Mouse (Mus musculus): Measurements from ENCODE around the gene Mapk8ip3. TPM values are rescaled to one million over a fixed set of nuclear protein-coding genes. Genes with fewer than 3 reads are reported as not detected.

Mapk8ip3 gene
- polyA plus RNA-seq (2012; rRNA removed) = 223 and 233 TPM in 2 replicates

DNA sequence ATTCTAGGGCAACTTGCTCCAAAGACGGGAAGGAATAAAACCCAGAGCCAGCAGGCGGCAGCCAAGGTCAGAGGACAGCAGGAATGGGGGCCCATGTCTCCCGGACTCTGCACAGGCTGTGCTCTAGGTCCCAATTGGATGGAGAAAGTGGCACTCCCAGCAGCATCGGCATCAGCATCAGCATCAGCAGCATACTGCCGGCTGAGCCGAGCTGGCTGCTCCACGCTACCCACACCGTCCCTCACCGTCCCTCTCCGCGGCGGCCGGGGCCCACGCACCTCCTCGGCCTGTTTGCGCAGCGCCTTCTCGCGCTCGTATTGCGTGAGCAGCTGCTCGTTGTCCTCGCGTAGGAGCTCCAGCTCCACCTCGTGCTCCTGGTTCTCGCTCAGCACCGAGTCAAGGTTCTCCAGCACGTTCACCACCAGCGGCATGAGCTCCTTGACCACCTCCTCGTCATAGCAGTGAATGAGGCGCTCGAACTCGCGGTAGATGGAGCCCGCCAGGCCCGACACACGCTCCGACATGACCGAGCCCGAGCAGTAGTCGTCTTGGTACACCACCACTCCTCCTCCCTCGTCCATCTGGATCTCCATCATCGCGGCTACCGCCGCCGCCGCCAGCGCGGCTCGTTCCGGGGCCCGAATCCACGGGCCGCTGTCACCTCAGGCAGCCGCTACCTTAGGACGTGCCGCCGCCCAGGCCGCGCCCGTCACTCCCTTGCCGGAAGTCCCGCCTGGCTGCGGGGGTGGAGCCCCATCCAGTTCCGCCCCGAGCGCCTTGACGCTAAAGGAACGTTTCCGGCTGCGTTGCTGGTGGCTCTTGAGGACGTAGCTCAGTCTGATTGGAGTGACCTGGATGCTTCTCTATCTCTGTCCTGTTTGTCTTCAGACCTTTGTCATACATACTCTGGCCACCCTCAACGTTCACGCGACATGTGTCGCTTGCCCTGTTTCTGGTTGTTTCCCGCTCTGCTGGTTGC lies at the start of gene Mapk8ip3:
Mapk8ip3 (minus strand) TSS at position 719 of the 979 bp plus-strand sequence.

GRCm38 (mm10) chr17:24960135-24960851 lies 23.5 kb upstream of the Mapk8ip3 start, which contains the start of gene Jpt2:
TSS of gene Jpt2 (minus strand) at chr17:24960689.

DNA sequence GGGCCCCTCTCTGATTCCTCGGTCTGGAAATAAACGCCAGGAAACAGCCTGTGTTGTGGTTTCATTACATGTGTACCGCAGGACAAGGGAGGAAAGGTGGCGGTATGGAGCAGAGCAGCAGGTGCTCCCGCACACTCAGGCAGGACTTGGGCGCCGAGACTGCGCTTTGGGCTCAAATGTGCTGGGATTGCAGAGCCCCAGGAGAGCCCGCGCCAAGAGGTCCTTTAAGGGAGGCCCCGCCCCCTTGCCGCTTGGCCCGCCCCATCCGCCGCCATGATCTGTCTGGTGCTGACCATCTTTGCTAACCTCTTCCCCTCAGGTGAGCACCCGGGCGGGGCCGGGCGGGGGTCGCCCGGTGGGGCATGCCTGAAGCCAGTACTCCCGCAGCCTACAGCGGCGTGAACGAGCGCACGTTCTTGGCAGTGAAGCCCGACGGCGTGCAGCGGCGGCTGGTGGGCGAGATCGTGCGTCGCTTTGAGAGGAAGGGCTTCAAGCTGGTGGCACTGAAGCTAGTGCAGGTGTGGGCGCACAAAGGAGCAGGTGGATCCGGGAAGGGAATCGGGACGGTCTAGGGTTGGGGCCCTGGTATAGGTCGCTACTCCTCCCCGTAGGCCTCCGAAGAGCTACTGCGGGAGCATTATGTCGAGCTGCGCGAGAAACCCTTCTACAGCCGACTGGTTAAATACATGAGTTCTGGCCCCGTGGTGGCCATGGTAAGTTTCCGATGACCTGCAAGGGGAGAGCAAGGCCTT lies 40.4 kb downstream of the Mapk8ip3 start, which contains the start of gene Nme3:
Nme3 (plus strand) TSS at position 260 of the 752 bp plus-strand sequence.

GRCm38 (mm10) chr17:24894995-24895547 lies 41.7 kb downstream of the Mapk8ip3 start, which contains the start of the genes Eme2 and Mrps34:
TSS of gene Eme2 (minus strand) at chr17:24895087.
TSS of gene Mrps34 (plus strand) at chr17:24895116.

GRCm38 (mm10) chr17:24886134-24886931 lies 50.4 kb downstream of the Mapk8ip3 start, which contains the start of the genes Nubp2 and Spsb3:
TSS of gene Nubp2 (minus strand) at chr17:24886349.
TSS of gene Spsb3 (plus strand) at chr17:24886643.

DNA sequence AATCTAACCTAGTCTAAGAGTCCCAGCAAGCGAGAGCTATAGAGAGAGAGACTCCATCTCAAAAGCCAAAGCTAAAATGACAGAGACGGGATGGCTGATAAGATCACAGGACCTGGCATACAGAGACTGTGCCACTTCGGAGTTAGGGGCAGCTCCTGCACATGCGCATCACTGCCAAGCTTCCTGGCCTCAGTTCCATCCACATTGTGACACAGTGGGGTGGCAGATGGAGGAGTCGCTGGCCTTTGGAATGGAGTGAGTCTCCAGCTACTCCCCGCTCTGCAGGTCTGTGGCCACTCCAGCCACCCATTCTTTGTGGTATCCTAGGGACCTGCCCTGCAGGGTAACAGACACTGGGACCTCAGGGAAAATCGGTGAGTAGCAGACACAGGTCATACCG lies 71.0 kb downstream of the Mapk8ip3 start, which contains the start of gene Igfals:
Igfals (plus strand) TSS at position 222 of the 400 bp plus-strand sequence.

GRCm38 (mm10) chr17:24850065-24850772 lies 86.6 kb downstream of the Mapk8ip3 start, which contains the start of gene Fahd1:
TSS of gene Fahd1 (minus strand) at chr17:24850364.

Other genes starting within 250 kb of the Mapk8ip3 start
- 153 and 170 TPM in 2 replicates for gene Syngr3, start 247.0 kb downstream of the Mapk8ip3 start, polyA plus RNA-seq (2012; rRNA removed)
- 28.7 and 30.4 TPM in 2 replicates for gene Gfer, start 240.8 kb downstream of the Mapk8ip3 start, polyA plus RNA-seq (2012; rRNA removed)
- 7.4 and 8.2 TPM in 2 replicates for gene Noxo1, start 240.7 kb downstream of the Mapk8ip3 start, polyA plus RNA-seq (2012; rRNA removed)
- gene Tbl3, start 229.3 kb downstream of the Mapk8ip3 start, polyA plus RNA-seq (2012; rRNA removed) = 63.2 and 66.6 TPM in 2 replicates
- gene Rnf151, start 218.9 kb downstream of the Mapk8ip3 start, polyA plus RNA-seq (2012; rRNA removed) = 0.28 TPM in 2 replicates
- gene Rps2, start 218.9 kb downstream of the Mapk8ip3 start, polyA plus RNA-seq (2012; rRNA removed) = 1,636 and 1,660 TPM in 2 replicates
- gene Ndufb10, start 212.5 kb downstream of the Mapk8ip3 start, polyA plus RNA-seq (2012; rRNA removed) = 265 and 272 TPM in 2 replicates
- gene Rpl3l, start 209.2 kb downstream of the Mapk8ip3 start, polyA plus RNA-seq (2012; rRNA removed) = 0.08 and 0.35 TPM in 2 replicates
- 36.6 and 37.8 TPM in 2 replicates for gene Msrb1, start 200.3 kb downstream of the Mapk8ip3 start, polyA plus RNA-seq (2012; rRNA removed)
- 0.18 and 0.32 TPM in 2 replicates for gene Hs3st6, start 184.0 kb downstream of the Mapk8ip3 start, polyA plus RNA-seq (2012; rRNA removed)
- gene Meiob, start 132.7 kb downstream of the Mapk8ip3 start, polyA plus RNA-seq (2012; rRNA removed) = not detected in 2 replicates
- 53.3 and 54.8 TPM in 2 replicates for gene Hagh, start 96.8 kb downstream of the Mapk8ip3 start, polyA plus RNA-seq (2012; rRNA removed)
- 17.5 and 18.2 TPM in 2 replicates for gene Fahd1, start 86.6 kb downstream of the Mapk8ip3 start, polyA plus RNA-seq (2012; rRNA removed)
- 0.04 TPM in 2 replicates for gene Igfals, start 71.0 kb downstream of the Mapk8ip3 start, polyA plus RNA-seq (2012; rRNA removed)
- 24.0 and 25.9 TPM in 2 replicates for gene Nubp2, start 50.6 kb downstream of the Mapk8ip3 start, polyA plus RNA-seq (2012; rRNA removed)
- 86.4 and 94.7 TPM in 2 replicates for gene Spsb3, start 50.3 kb downstream of the Mapk8ip3 start, polyA plus RNA-seq (2012; rRNA removed)
- 33.9 and 36.5 TPM in 2 replicates for gene Eme2, start 41.9 kb downstream of the Mapk8ip3 start, polyA plus RNA-seq (2012; rRNA removed)
- 97.2 and 101 TPM in 2 replicates for gene Mrps34, start 41.9 kb downstream of the Mapk8ip3 start, polyA plus RNA-seq (2012; rRNA removed)
- 78.7 and 90.5 TPM in 2 replicates for gene Nme3, start 40.5 kb downstream of the Mapk8ip3 start, polyA plus RNA-seq (2012; rRNA removed)
- gene Jpt2, start 23.7 kb upstream of the Mapk8ip3 start, polyA plus RNA-seq (2012; rRNA removed) = 43.2 and 49.2 TPM in 2 replicates
- 21.1 and 22.2 TPM in 2 replicates for gene Cramp1l, start 78.8 kb upstream of the Mapk8ip3 start, polyA plus RNA-seq (2012; rRNA removed)
- 23.7 and 25.6 TPM in 2 replicates for gene Ift140, start 79.1 kb upstream of the Mapk8ip3 start, polyA plus RNA-seq (2012; rRNA removed)
- gene Tmem204, start 146.6 kb upstream of the Mapk8ip3 start, polyA plus RNA-seq (2012; rRNA removed) = 9.3 and 9.4 TPM in 2 replicates
- 44.7 and 46.3 TPM in 2 replicates for gene Telo2, start 179.0 kb upstream of the Mapk8ip3 start, polyA plus RNA-seq (2012; rRNA removed)
- gene Ptx4, start 183.8 kb upstream of the Mapk8ip3 start, polyA plus RNA-seq (2012; rRNA removed) = 0.08 and 0.23 TPM in 2 replicates
- 41.6 and 42.0 TPM in 2 replicates for gene Clcn7, start 196.4 kb upstream of the Mapk8ip3 start, polyA plus RNA-seq (2012; rRNA removed)
- 0.03 and 0.06 TPM in 2 replicates for gene Ccdc154, start 225.5 kb upstream of the Mapk8ip3 start, polyA plus RNA-seq (2012; rRNA removed)
- gene Gm38655, start 238.5 kb upstream of the Mapk8ip3 start, polyA plus RNA-seq (2012; rRNA removed) = not detected in 2 replicates
- 24.3 and 25.5 TPM in 2 replicates for gene BC003965, start 247.6 kb upstream of the Mapk8ip3 start, polyA plus RNA-seq (2012; rRNA removed)

All from central nervous system, embryonic 18 days (tissue).